Mouse (Mus musculus) neural tube, embryonic 14.5 days (tissue): ENCODE data around the gene Nfix. TPM values are rescaled to one million over a fixed set of nuclear protein-coding genes. Genes with fewer than 3 reads are reported as not detected.
A peak's percentile ranks its signal among the peaks of the same experiment; 100 is the strongest.

ENCODE experiments used
- ATAC-seq: fragments of 200-750 bp; cut with Nextera tagmentation; 2 replicates; pipeline ENCODE4 v1.8.0; 2017; ENCODE audit warnings: low read depth, mild to moderate bottlenecking, moderate TSS enrichment, moderate library complexity
- H3K27ac ChIP-seq: fragments of 300-500 bp; sonication (generic); 2 replicates; pipeline ENCODE4 v1.5.1; 2014; ENCODE audit warnings: low read depth, mild to moderate bottlenecking, control low read depth, low read length, moderate library complexity, mixed read lengths
- H3K27me3 ChIP-seq: fragments of 300-500 bp; sonication (generic); 2 replicates; pipeline ENCODE4 v1.6.1; 2014; ENCODE audit warnings: low read length; ENCODE audit not compliant: control insufficient read depth, insufficient read depth
- H3K36me3 ChIP-seq: fragments of 300-500 bp; sonication (generic); 2 replicates; pipeline ENCODE4 v1.6.1; 2014; ENCODE audit warnings: low read length, mixed read lengths; ENCODE audit not compliant: control insufficient read depth, insufficient read depth
- H3K4me1 ChIP-seq: fragments of 300-500 bp; sonication (generic); 2 replicates; pipeline ENCODE4 v1.6.1; 2014; ENCODE audit warnings: low read length; ENCODE audit not compliant: control insufficient read depth, insufficient read depth
- H3K4me2 ChIP-seq: fragments of 300-500 bp; sonication (generic); 2 replicates; pipeline ENCODE4 v1.6.1; 2014; ENCODE audit warnings: mild to moderate bottlenecking, low read depth, low read length, control low read depth
- H3K4me3 ChIP-seq: fragments of 300-500 bp; sonication (generic); 2 replicates; pipeline ENCODE4 v1.5.1; 2014; ENCODE audit warnings: low read depth, low read length, control low read depth, mixed read lengths
- H3K9ac ChIP-seq: fragments of 300-500 bp; sonication (generic); replicated peaks from 2 replicates; pipeline ENCODE4 v1.6.1; 2014; ENCODE audit warnings: low read depth, mild to moderate bottlenecking, control low read depth, low read length, mixed read lengths
- H3K9me3 ChIP-seq: fragments of 300-500 bp; sonication (generic); 2 replicates; pipeline ENCODE4 v1.6.1; 2016; ENCODE audit warnings: low read length; ENCODE audit not compliant: control insufficient read depth
- WGBS: fragments of 180-500 bp; shearing (Covaris S2); extraction: QIAGEN DNeasy Blood & Tissue Kit; methylation state at CpG from one replicate; pipeline ENCODE4 v1.1.7; 2014; 5-methylcytosine and 5-hydroxymethylcytosine counted together
- polyA plus RNA-seq: library from polyadenylated mRNA; unstranded; fragments of >200 nt; fragmentation: Nextera tagmentation; extraction: Ambion mirVana; gene quantifications from 2 replicates; pipeline ENCODE4 v1.2.1, GENCODE M21; 2014

The Nfix gene
- polyA plus RNA-seq, 1 experiment from 2014 or later = 91.5 TPM

- Histone ChIP-seq H3K27me3 (peaks cover 31% of the 10 kb centered on the region), H3K9ac (peak overlapping the region; percentile 25; the same call in 1 of the 2 replicates), H3K4me1 (peaks cover 19% of the 10 kb centered on the region), H3K4me3 (no peak overlapping the region), H3K27ac (peak overlapping the region; percentile 50; the same call in 1 of the 2 replicates), H3K4me2 (peak overlapping the region; percentile 20; the same call in 1 of the 2 replicates), H3K36me3 (0 out of 2 replicates have a peak, but pooled peaks cover 6% of the 10 kb centered on the region), H3K9me3 (no peaks in the 10 kb centered on the region)
- no peak for ATAC-seq
- 9% methylated on average over 38 of the region's 38 CpGs for WGBS
Observed at GRCm38 (mm10) chr8:84703466-84704249, 96.5 kb downstream of the Nfix start.

DNA sequence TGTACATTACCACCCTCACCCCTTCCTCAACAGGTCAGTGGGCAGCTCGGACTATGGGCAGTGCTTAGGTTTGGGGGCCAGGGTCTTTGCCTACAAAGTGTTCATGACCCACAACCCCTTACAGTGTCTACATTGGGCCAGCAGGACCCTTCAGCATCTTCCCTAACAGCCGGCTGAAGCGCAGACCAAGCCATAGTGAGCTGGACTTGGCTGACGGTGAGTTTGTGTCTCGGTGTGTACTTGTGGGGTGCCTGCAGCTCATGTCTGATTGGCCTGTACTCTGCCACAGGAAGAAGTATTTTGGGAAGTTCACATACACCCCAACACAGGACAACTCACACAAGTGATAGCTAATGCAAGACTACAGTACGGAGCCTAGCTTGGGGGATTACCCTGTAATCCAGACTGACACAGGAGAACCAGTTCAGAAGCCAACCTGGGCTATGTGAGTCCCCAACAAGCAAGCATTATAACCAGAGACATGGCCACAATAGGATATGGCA is 97.1 kb downstream of the Nfix start:
- WGBS = 74% methylated on average over 6 of the region's 6 CpGs
- no peaks in the 10 kb centered on the region for H3K9me3 ChIP-seq
- H3K9ac ChIP-seq = no peak overlapping the region
- peaks cover 11% of the 10 kb centered on the region; the same call in 1 of the 2 replicates for H3K36me3 ChIP-seq
- H3K4me1 ChIP-seq = peaks cover 19% of the 10 kb centered on the region
- no peak for ATAC-seq
- no peak overlapping the region for H3K4me3 ChIP-seq
- no peak overlapping the region for H3K4me2 ChIP-seq
- H3K27me3 ChIP-seq = peaks cover 31% of the 10 kb centered on the region
- no peak overlapping the region for H3K27ac ChIP-seq

DNA sequence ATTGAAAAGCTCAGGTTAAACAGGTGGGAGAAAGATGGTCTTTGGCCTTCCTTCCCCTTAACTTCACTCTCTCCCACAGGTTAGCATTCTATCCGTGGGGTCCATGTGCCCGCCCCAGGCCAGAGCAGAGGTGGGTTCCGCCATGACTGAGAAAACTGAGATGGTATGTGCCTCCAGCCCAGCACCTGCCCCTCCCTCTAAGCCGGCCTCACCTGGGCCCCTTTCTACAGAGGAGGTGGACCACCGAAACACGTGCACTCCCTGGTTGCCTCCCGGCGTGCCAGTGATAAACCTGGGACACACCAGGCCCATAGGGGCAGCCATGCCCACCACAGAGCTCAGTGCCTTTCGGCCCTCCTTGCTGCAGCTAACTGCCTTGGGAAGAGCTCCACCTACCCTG is 97.6 kb downstream of the Nfix start:
- peaks cover 29% of the 10 kb centered on the region for H3K27me3 ChIP-seq
- no peak for ATAC-seq
- H3K27ac ChIP-seq = no peak overlapping the region
- no peak overlapping the region for H3K9ac ChIP-seq
- peaks cover 13% of the 10 kb centered on the region; the same call in 1 of the 2 replicates for H3K36me3 ChIP-seq
- no peaks in the 10 kb centered on the region for H3K9me3 ChIP-seq
- no peak overlapping the region for H3K4me2 ChIP-seq
- WGBS = 73% methylated on average over 9 of the region's 9 CpGs
- H3K4me3 ChIP-seq = no peak overlapping the region
- H3K4me1 ChIP-seq = peaks cover 16% of the 10 kb centered on the region

DNA sequence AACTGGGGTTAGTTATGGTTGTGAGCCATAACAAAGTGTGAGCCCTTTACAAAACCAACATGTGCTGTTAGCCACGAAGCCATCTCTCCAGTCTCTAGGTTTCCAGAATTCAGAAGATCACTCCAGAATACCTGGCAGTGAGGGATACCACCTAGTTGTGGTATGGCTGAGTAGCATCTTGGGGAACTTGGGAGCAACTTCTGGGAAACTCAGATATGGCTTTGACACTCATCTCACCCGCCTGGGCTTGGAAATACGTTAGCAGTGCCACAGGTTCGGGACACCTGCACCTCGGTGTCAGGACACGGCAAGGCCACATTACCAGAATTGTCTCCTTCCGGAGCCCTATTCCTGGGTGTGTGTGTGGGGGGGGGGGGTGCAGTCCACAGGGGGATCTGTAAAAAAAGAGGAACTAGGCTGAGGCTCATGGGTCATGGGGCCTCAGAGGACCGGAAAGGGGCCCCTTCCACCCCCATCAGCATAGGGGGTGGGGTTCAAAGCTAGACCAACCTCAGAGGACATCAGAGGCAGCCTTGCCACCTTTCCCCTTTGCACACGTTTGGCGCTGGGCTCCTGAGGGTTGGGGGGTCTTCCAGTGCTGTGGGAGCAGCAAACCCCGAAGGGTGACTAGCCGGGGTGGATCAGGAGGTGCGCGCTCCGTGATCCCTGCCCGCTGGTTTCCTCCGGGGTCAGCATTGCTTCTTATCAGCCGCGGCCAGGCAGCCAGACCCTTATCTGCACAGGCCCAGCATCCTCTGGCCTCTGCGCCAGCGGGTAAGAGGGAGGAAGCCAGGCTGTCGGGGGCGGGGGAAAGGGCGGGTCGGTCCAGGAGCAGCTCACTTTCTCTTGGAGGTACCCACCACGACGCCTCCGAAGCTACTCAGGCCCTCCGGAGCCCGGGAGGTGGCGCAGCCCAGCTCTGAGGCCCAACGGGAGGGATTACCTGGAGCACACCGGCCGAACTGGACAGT is 98.9 kb downstream of the Nfix start, which contains the start of gene Lyl1:
Lyl1 (plus strand) TSS at position 517 of the 971 bp plus-strand sequence.
- 0 out of 2 replicates have a peak, but pooled peaks cover 4% of the 10 kb centered on the region for H3K4me1 ChIP-seq
- no peak within 1 kb of the TSS for H3K4me3 ChIP-seq
- no peak for ATAC-seq
- peaks cover 26% of the 10 kb centered on the region for H3K36me3 ChIP-seq
- no peak within 1 kb of the TSS for H3K4me2 ChIP-seq
- no peaks in the 10 kb centered on the region for H3K9me3 ChIP-seq
- H3K9ac ChIP-seq = no peak within 1 kb of the TSS
- H3K27ac ChIP-seq = no peak within 1 kb of the TSS
- H3K27me3 ChIP-seq = peaks cover 29% of the 10 kb centered on the region
- WGBS = 13% methylated on average over 33 of the region's 34 CpGs

DNA sequence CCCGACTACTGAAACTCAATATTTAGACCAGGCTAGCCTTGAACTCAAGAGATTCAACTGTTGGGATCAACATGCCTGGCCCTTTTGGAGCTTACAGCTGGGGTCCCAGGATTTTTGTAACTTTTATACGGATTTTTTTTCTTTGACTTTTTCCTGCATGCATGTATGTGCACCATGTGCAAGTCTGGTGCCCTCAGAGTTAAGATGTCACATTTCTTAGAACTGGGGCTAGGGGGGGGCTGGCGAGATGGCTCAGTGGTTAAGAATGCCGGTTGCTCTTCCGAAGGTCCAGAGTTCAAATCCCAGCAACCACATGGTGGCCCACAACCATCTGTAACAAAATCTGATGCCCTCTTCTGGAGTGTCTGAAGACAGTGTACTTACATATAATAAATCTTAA is 99.6 kb downstream of the Nfix start:
- 85% methylated on average over 5 of the region's 5 CpGs for WGBS
- Histone ChIP-seq H3K27ac (no peak overlapping the region), H3K9ac (no peak overlapping the region), H3K36me3 (peaks cover 26% of the 10 kb centered on the region), H3K4me2 (no peak overlapping the region), H3K4me3 (no peak overlapping the region), H3K9me3 (no peaks in the 10 kb centered on the region), H3K27me3 (peaks cover 27% of the 10 kb centered on the region), H3K4me1 (0 out of 2 replicates have a peak, but pooled peaks cover 4% of the 10 kb centered on the region)
- ATAC-seq = no peak

DNA sequence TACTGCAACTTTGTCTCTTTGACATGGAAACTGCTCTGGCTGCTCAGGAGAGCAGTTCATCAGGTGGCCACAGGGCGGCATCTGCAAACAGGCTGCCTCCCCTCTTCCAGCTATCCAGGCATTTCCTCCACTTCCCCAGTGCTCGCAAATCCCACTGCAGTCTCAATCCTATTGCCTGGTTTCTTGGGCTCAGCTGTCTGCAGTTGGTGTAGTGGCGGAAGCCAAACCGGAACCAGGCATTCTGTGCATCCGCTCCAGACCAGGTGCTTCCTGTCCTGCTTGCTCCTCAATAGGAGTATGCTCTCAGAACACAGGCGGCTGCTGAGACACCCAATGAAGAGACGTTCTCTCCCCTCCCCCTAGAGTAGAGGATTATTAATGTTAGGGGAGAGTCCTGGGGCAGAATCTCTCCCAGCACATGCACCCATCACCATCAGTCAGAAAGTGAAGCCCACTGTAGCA is 100.3 kb downstream of the Nfix start:
- Histone ChIP-seq H3K9me3 (no peaks in the 10 kb centered on the region), H3K9ac (no peak overlapping the region), H3K36me3 (peaks cover 26% of the 10 kb centered on the region), H3K27me3 (peaks cover 26% of the 10 kb centered on the region), H3K4me3 (no peak overlapping the region), H3K4me1 (no peaks in the 10 kb centered on the region), H3K4me2 (no peak overlapping the region), H3K27ac (no peak overlapping the region)
- 58% methylated on average over 7 of the region's 7 CpGs for WGBS
- no peak for ATAC-seq

GRCm38 (mm10) chr8:84698929-84699401 is 101.2 kb downstream of the Nfix start:
- H3K9me3 ChIP-seq = no peaks in the 10 kb centered on the region
- peaks cover 22% of the 10 kb centered on the region for H3K27me3 ChIP-seq
- H3K36me3 ChIP-seq = peaks cover 26% of the 10 kb centered on the region
- no peak overlapping the region for H3K27ac ChIP-seq
- no peak overlapping the region for H3K9ac ChIP-seq
- ATAC-seq = no peak
- no peaks in the 10 kb centered on the region for H3K4me1 ChIP-seq
- no peak overlapping the region for H3K4me2 ChIP-seq
- H3K4me3 ChIP-seq = no peak overlapping the region
- 89% methylated on average over 9 of the region's 9 CpGs for WGBS

GRCm38 (mm10) chr8:84698288-84698687 is 101.9 kb downstream of the Nfix start:
- Histone ChIP-seq H3K36me3 (peaks cover 28% of the 10 kb centered on the region), H3K4me3 (no peak overlapping the region), H3K27ac (no peak overlapping the region), H3K9ac (no peak overlapping the region), H3K9me3 (no peaks in the 10 kb centered on the region), H3K4me1 (no peaks in the 10 kb centered on the region), H3K4me2 (no peak overlapping the region), H3K27me3 (peaks cover 18% of the 10 kb centered on the region)
- WGBS = 94% methylated on average over 5 of the region's 5 CpGs
- no peak for ATAC-seq
